Mouse (Mus musculus): ENCODE measurements around the gene Ufd1. TPM values are rescaled to one million over a fixed set of nuclear protein-coding genes. Genes with fewer than 3 reads are reported as not detected.

The Ufd1 gene
- polyA plus RNA-seq, 1 experiment from 2014 or later: 73.0 TPM

DNA sequence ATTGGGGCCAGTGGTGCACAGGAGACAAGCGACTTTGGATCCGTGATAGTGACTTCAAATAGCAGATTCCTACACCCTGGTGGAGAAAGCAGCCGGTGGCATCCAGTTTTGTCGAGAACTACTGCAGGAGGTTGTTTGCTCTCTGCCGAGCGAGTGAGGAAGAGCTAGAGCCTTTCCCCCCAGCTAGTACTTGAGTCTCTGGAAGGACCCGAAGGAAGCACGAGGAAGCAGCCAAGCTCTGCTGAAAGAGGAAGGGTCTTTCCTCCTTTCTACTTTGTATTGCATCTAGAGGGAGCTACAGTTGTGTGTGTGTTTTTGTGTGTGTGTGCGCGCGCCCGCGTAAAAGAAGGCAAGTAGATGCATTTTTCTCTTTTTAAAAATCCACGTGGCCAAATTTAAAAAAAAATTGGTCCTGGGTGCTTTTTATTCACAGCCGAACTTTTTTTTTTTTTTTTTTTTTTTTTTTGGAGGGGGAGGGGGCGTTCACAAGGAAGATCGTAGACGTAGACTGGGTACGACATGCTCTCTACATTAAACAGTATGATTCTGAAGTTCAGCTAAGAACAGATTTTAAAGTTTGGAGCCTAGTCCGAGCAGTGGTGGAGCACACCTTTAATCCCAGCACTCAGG lies 66.6 kb downstream of the Ufd1 start:
- CTCF ChIA-PET: interaction anchor here (1.5 kb wide), 1 partner anchor 45 kb away, joined by 6 read pairs; no protein-coding TSS in a partner anchor
- no peaks in the 10 kb centered on the region for H3K27me3 ChIP-seq
- in situ Hi-C loops (cut with MboI; ENCODE audit: low pct_unique_long_range_greater_than_20kb): no loop called here
- POLR2A ChIA-PET: interaction anchor here (1.2 kb wide), 2 partner anchors 19 to 42 kb away, joined by 3 to 5 read pairs; partner anchors contain the start of genes 2510002D24Rik and Gm28539
- no peak for DNase-seq (ENCODE audit: low read depth, low spot score)
- TF ChIP-seq CTCF (IDR thresholded peaks at IDR 0.05): no peak
- no peak for ATAC-seq

DNA sequence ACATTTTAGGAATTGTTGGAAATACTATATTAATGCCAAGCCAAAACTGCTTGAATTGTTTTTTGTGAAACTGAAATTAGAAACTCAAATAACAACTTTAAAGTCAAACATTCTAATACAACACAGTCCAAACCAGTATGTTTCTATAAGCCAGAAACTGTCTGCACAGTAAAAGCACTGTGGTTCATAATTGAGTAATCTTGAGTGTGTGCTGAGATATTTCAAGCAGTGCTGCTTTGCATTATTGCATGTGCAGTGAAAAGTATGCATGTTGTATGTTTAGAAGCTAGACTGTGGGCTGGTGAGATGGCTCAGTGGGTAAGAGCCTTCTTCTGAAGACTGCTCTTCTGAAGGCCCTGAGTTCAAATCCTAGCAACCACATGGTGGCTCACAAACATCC lies 72.5 kb downstream of the Ufd1 start:
- in situ Hi-C loops (cut with MboI; ENCODE audit: low pct_unique_long_range_greater_than_20kb): no loop called here

More for the DNA sequence above, 72.5 kb downstream of the Ufd1 start:
- ATAC-seq (no peak), DNase-seq (ENCODE audit: low read depth, low spot score) (no peak)
- TF ChIP-seq CTCF (IDR thresholded peaks at IDR 0.05): no peak
- ChIA-PET POLR2A (interaction anchor here (0.7 kb wide), 1 partner anchor 1732 kb away, joined by 3 read pairs; no protein-coding TSS in a partner anchor), CTCF (no interaction called here)
- H3K27me3 ChIP-seq: no peaks in the 10 kb centered on the region

Other genes with a start within 250 kb of the Ufd1 start
- gene Tbx1, start 221.1 kb upstream of the Ufd1 start, polyA plus RNA-seq (2021): 0.13 TPM
- gene Gp1bb, start 189.4 kb upstream of the Ufd1 start, polyA plus RNA-seq (2021): 0.91 TPM
- 6.1 TPM for gene Gm49601, start 185.4 kb upstream of the Ufd1 start, polyA plus RNA-seq (2021)
- 28.2 TPM for gene Sept5, start 181.8 kb upstream of the Ufd1 start, polyA plus RNA-seq (2021)
- not detected for gene Cldn5, start 34.9 kb upstream of the Ufd1 start, polyA plus RNA-seq (2021)
- gene Cdc45, start 208 bp downstream of the Ufd1 start, polyA plus RNA-seq (2021): 20.0 TPM
- 17.6 TPM for gene 2510002D24Rik, start 24.8 kb downstream of the Ufd1 start, polyA plus RNA-seq (2021)
- 10.8 TPM for gene Gm28539, start 24.8 kb downstream of the Ufd1 start, polyA plus RNA-seq (2021)
- 80.1 TPM for gene Mrpl40, start 65.1 kb downstream of the Ufd1 start, polyA plus RNA-seq (2021)
- 53.8 TPM for gene Hira, start 65.3 kb downstream of the Ufd1 start, polyA plus RNA-seq (2021)